Mouse (Mus musculus) lung, embryonic 14.5 days (tissue): ENCODE results near the gene Naaa. TPM values are rescaled to one million over a fixed set of nuclear protein-coding genes. Genes with fewer than 3 reads are reported as not detected.

Source experiments
- ATAC-seq: fragments of 200-750 bp; cut with Nextera tagmentation; 2 replicates; pipeline ENCODE4 v1.8.0; 2017; ENCODE audit warnings: mild to moderate bottlenecking, moderate TSS enrichment, moderate library complexity; ENCODE audit not compliant: insufficient read depth
- DNase-seq: peaks from one replicate; pipeline ENCODE4 v3.0.0-alpha.2; 2015
- H3K27ac ChIP-seq: fragments of 300-500 bp; sonication (generic); 2 replicates; pipeline ENCODE4 v1.5.1; 2014; ENCODE audit warnings: low read depth, mild to moderate bottlenecking, moderate library complexity
- H3K27me3 ChIP-seq: fragments of 300-500 bp; sonication (generic); 2 replicates; pipeline ENCODE4 v1.6.1; 2014; ENCODE audit warnings: low read length, control low read depth; ENCODE audit not compliant: insufficient read depth
- H3K36me3 ChIP-seq: fragments of 300-500 bp; sonication (generic); 2 replicates; pipeline ENCODE4 v1.6.1; 2014; ENCODE audit warnings: control low read depth; ENCODE audit not compliant: insufficient read depth
- H3K4me1 ChIP-seq: fragments of 300-500 bp; sonication (generic); 2 replicates; pipeline ENCODE4 v1.6.1; 2014; ENCODE audit warnings: antibody characterized with exemption, control low read depth; ENCODE audit not compliant: insufficient read depth
- H3K4me2 ChIP-seq: fragments of 300-500 bp; sonication (generic); 2 replicates; pipeline ENCODE4 v1.6.1; 2014; ENCODE audit warnings: mild to moderate bottlenecking
- H3K4me3 ChIP-seq: fragments of 300-500 bp; sonication (generic); 2 replicates; pipeline ENCODE4 v1.5.1; 2014; ENCODE audit warnings: low read depth, low read length
- H3K9ac ChIP-seq: fragments of 300-500 bp; sonication (generic); 2 replicates; pipeline ENCODE4 v1.6.1; 2014
- H3K9me3 ChIP-seq: fragments of 300-500 bp; sonication (generic); 2 replicates; pipeline ENCODE4 v1.6.1; 2016; ENCODE audit warnings: low read depth, low read length, control low read depth
- CTCF ChIP-seq: IDR thresholded peaks from 2 replicates; pipeline ENCODE4 v1.5.1; 2016; ENCODE audit warnings: antibody characterized with exemption, low read depth
- WGBS: fragments of 180-500 bp; shearing (Covaris S2); extraction: QIAGEN DNeasy Blood & Tissue Kit; methylation state at CpG from one replicate; pipeline ENCODE4 v1.1.7; 2014; 5-methylcytosine and 5-hydroxymethylcytosine counted together
- polyA plus RNA-seq: library from polyadenylated mRNA; unstranded; fragments of >200 nt; fragmentation: Nextera tagmentation; extraction: Ambion mirVana; gene quantifications from 2 replicates; pipeline ENCODE4 v1.2.1, GENCODE M21; 2014

Naaa gene
- polyA plus RNA-seq, 1 experiment from 2014 or later, result 8.3 TPM

GRCm38 (mm10) chr5:92244900-92245299 lies 33.1 kb downstream of the Naaa start:
- Histone ChIP-seq H3K27ac (no peak overlapping the region), H3K36me3 (no peaks in the 10 kb centered on the region), H3K4me2 (no peak overlapping the region), H3K4me1 (no peaks in the 10 kb centered on the region), H3K4me3 (no peak overlapping the region), H3K27me3 (no peaks in the 10 kb centered on the region), H3K9ac (no peak overlapping the region), H3K9me3 (no peaks in the 10 kb centered on the region)
- ATAC-seq, result no peak
- no peak for DNase-seq
- no peak for TF ChIP-seq CTCF
- 90% methylated on average over 2 of the region's 2 CpGs for WGBS

- ATAC-seq, result no peak
- no peak for DNase-seq
- Histone ChIP-seq H3K4me3 (no peak overlapping the region), H3K9me3 (no peaks in the 10 kb centered on the region), H3K27ac (no peak overlapping the region), H3K4me2 (no peak overlapping the region), H3K4me1 (no peaks in the 10 kb centered on the region), H3K36me3 (no peaks in the 10 kb centered on the region), H3K9ac (no peak overlapping the region), H3K27me3 (no peaks in the 10 kb centered on the region)
- no peak for TF ChIP-seq CTCF
- 89% methylated on average over 12 of the region's 12 CpGs for WGBS
Measured at GRCm38 (mm10) chr5:92240769-92241168, 37.2 kb downstream of the Naaa start.

DNA sequence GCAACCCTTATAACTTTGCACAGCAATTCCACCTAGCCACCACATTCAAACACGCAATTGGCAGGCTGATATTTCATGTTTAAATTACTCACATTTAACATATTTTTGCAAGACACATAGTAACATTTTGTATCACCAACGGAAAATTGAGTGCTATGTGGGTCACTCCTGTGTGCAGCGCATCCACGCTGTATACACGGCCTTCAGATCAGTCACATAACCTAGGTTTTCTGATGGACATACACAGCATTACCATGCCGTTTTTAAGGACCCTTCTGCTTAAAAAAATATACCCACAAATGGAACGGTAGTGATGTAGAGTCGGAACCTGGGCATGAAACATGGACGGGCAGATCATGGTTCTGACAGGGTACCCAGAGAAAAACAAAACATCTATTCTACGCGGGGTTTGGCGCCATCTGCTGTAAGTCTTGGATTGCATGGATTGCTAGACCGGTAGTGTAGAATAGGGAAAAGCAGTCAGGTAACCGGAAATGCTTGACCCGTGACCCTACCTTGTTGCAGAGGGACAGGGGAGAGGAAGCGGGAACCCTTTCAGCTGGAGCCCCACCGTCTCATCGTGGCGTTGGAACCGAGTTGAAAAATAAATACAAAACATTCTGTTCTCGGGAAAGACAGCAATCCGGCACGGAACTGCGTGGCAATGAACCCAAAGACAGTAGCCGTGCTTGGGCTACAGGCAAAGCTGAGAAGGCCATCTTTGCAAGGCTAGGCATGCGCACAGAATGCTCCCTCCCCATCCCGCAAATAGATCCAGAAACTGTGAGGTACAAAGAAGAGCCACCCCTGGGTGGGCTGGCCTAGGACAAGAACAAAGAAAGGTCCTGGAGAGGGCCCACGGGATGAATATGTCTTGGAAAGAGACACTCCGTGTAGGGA lies 38.4 kb downstream of the Naaa start:
- DNase-seq (peak; percentile 85), ATAC-seq (peak; percentile 25; the same call in 1 of the 2 replicates)
- no peaks in the 10 kb centered on the region for H3K4me1 ChIP-seq
- H3K36me3 ChIP-seq, result no peaks in the 10 kb centered on the region
- H3K4me2 ChIP-seq, result peak overlapping the region; percentile 43
- no peak overlapping the region for H3K27ac ChIP-seq
- no peak overlapping the region; the same call in 1 of the 2 replicates for H3K9ac ChIP-seq
- H3K4me3 ChIP-seq, result no peak overlapping the region
- no peaks in the 10 kb centered on the region for H3K9me3 ChIP-seq
- no peaks in the 10 kb centered on the region for H3K27me3 ChIP-seq
- TF ChIP-seq CTCF, result peak; percentile 69
- 36% methylated on average over 29 of the region's 29 CpGs for WGBS

- WGBS, result 32% methylated on average over 5 of the region's 5 CpGs
- peak; percentile 58; the same call in 1 of the 2 replicates for ATAC-seq
- TF ChIP-seq CTCF, result no peak
- H3K9ac ChIP-seq, result no peak overlapping the region
- no peaks in the 10 kb centered on the region for H3K4me1 ChIP-seq
- H3K27me3 ChIP-seq, result no peaks in the 10 kb centered on the region
- no peak overlapping the region for H3K4me3 ChIP-seq
- H3K27ac ChIP-seq, result no peak overlapping the region
- peak; percentile 45 for DNase-seq
- no peaks in the 10 kb centered on the region for H3K9me3 ChIP-seq
- H3K4me2 ChIP-seq, result no peak overlapping the region
- no peaks in the 10 kb centered on the region for H3K36me3 ChIP-seq
Measured at GRCm38 (mm10) chr5:92234939-92235557, 42.9 kb downstream of the Naaa start.

GRCm38 (mm10) chr5:92233366-92233765 lies 44.6 kb downstream of the Naaa start:
- no peak overlapping the region for H3K4me2 ChIP-seq
- no peak overlapping the region for H3K9ac ChIP-seq
- TF ChIP-seq CTCF, result no peak
- WGBS, result 77% methylated on average over 4 of the region's 4 CpGs
- H3K36me3 ChIP-seq, result no peaks in the 10 kb centered on the region
- DNase-seq (no peak), ATAC-seq (no peak)
- H3K9me3 ChIP-seq, result no peaks in the 10 kb centered on the region
- no peaks in the 10 kb centered on the region for H3K27me3 ChIP-seq
- no peaks in the 10 kb centered on the region for H3K4me1 ChIP-seq
- no peak overlapping the region for H3K4me3 ChIP-seq
- H3K27ac ChIP-seq, result no peak overlapping the region

GRCm38 (mm10) chr5:92231836-92232235 lies 46.1 kb downstream of the Naaa start:
- Histone ChIP-seq H3K4me2 (no peak overlapping the region), H3K27me3 (no peaks in the 10 kb centered on the region), H3K9me3 (no peaks in the 10 kb centered on the region), H3K27ac (no peak overlapping the region), H3K9ac (no peak overlapping the region), H3K4me3 (no peak overlapping the region), H3K4me1 (no peaks in the 10 kb centered on the region), H3K36me3 (no peaks in the 10 kb centered on the region)
- no peak for TF ChIP-seq CTCF
- WGBS, result 69% methylated on average over 10 of the region's 10 CpGs
- DNase-seq (no peak), ATAC-seq (no peak)

DNA sequence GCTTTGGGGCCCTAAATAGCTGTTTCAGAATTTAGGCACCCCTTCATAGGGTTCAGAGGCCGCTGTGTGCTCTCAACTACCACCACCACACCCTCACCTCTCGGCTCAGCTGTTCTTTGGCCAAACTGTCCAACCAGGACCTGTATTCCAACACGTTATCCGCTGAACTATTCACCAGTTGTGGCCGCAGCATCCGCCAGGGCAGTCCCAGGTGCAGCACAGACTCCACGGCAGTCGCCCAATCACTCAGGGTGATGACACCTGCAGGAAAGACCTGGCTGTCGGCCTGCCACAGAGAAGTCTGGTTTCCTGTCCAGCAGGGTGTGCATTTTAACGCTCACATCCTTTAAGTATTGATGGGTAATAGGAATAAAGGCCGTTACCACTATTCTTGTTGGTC lies 47.7 kb downstream of the Naaa start:
- Histone ChIP-seq H3K27me3 (no peaks in the 10 kb centered on the region), H3K9ac (no peak overlapping the region), H3K4me1 (no peaks in the 10 kb centered on the region), H3K4me2 (no peak overlapping the region), H3K4me3 (no peak overlapping the region), H3K36me3 (no peaks in the 10 kb centered on the region), H3K27ac (no peak overlapping the region), H3K9me3 (no peaks in the 10 kb centered on the region)
- no peak for DNase-seq
- 73% methylated on average over 11 of the region's 11 CpGs for WGBS
- no peak for ATAC-seq
- no peak for TF ChIP-seq CTCF
